Mouse (Mus musculus): ENCODE results near the gene Rab6b. TPM values are rescaled to one million over a fixed set of nuclear protein-coding genes. Genes with fewer than 3 reads are reported as not detected.

Gene Rab6b
- polyA plus RNA-seq, 1 experiment from 2014 or later = 80.7 TPM

DNA sequence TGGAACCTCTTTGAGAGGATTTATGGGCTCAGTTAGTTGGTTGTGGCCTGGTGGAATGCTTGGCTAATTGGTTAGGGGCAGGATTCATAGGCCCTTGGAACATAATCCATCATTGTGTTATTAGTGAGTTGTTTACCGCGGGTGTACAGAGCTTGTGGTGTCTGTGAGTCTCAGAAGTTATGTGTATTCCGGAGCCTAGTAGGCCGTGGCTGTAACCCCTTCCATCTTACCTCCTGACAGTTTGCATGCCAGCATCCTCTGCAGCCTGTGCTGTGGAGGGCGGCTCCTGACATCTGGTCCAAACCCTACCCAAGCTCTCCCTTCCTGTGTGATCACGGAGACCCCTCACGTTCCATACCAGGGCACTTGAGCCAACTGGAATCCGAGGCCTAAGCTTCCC lies 2.7 kb downstream of the Rab6b start:
- Histone ChIP-seq H3K4me3 (replicated peaks; ENCODE audit: low read length) (no peak overlapping the region), H3K4me1 (replicated peaks; ENCODE audit: control insufficient read depth, insufficient read depth, low read length) (peaks cover 62% of the 10 kb centered on the region)
- 71% methylated on average over 8 of the region's 8 CpGs for WGBS

GRCm38 (mm10) chr9:103114901-103115300 lies 3.3 kb downstream of the Rab6b start:
- no peak overlapping the region for H3K9ac ChIP-seq
- H3K4me2 ChIP-seq (replicated peaks) = peak overlapping the region; percentile 57
- H3K27ac ChIP-seq = no peak overlapping the region
- no peak for ATAC-seq (ENCODE audit: low FRiP score)
- H3K36me3 ChIP-seq (replicated peaks; ENCODE audit: control insufficient read depth, insufficient read depth) = peaks cover 7% of the 10 kb centered on the region; the same call in 1 of the 2 replicates
- no peaks in the 10 kb centered on the region for H3K27me3 ChIP-seq (ENCODE audit: control insufficient read depth, insufficient read depth, low read length)
- no peak for DNase-seq (ENCODE audit: low spot score)
- H3K4me3 ChIP-seq (replicated peaks; ENCODE audit: low read length) = no peak overlapping the region
- H3K9me3 ChIP-seq (ENCODE audit: control insufficient read depth, low read length) = no peaks in the 10 kb centered on the region
- peaks cover 65% of the 10 kb centered on the region for H3K4me1 ChIP-seq (replicated peaks; ENCODE audit: control insufficient read depth, insufficient read depth, low read length)
- 92% methylated on average over 13 of the region's 13 CpGs for WGBS

More for the DNA sequence above, 2.7 kb downstream of the Rab6b start:
- Histone ChIP-seq H3K27me3 (ENCODE audit: control insufficient read depth, insufficient read depth, low read length) (no peaks in the 10 kb centered on the region), H3K9ac (peak overlapping the region; percentile 31; the same call in 1 of the 2 replicates), H3K9me3 (ENCODE audit: control insufficient read depth, low read length) (no peaks in the 10 kb centered on the region), H3K4me2 (replicated peaks) (peak overlapping the region; percentile 57), H3K27ac (no peak overlapping the region), H3K36me3 (replicated peaks; ENCODE audit: control insufficient read depth, insufficient read depth) (peaks cover 7% of the 10 kb centered on the region; the same call in 1 of the 2 replicates)
- no peak for DNase-seq (ENCODE audit: low spot score)
- no peak for ATAC-seq (ENCODE audit: low FRiP score)

GRCm38 (mm10) chr9:103116941-103117340 lies 5.4 kb downstream of the Rab6b start:
- peak overlapping the region; percentile 38 for H3K27ac ChIP-seq
- H3K27me3 ChIP-seq (ENCODE audit: control insufficient read depth, insufficient read depth, low read length) = no peaks in the 10 kb centered on the region
- H3K4me2 ChIP-seq (replicated peaks) = no peak overlapping the region
- peaks cover 10% of the 10 kb centered on the region; the same call in 1 of the 2 replicates for H3K36me3 ChIP-seq (replicated peaks; ENCODE audit: control insufficient read depth, insufficient read depth)
- no peak overlapping the region for H3K9ac ChIP-seq
- peaks cover 65% of the 10 kb centered on the region for H3K4me1 ChIP-seq (replicated peaks; ENCODE audit: control insufficient read depth, insufficient read depth, low read length)
- ATAC-seq (ENCODE audit: low FRiP score) = no peak
- H3K4me3 ChIP-seq (replicated peaks; ENCODE audit: low read length) = no peak overlapping the region
- no peak for DNase-seq (ENCODE audit: low spot score)
- 74% methylated on average over 4 of the region's 4 CpGs for WGBS
- H3K9me3 ChIP-seq (ENCODE audit: control insufficient read depth, low read length) = no peaks in the 10 kb centered on the region

DNA sequence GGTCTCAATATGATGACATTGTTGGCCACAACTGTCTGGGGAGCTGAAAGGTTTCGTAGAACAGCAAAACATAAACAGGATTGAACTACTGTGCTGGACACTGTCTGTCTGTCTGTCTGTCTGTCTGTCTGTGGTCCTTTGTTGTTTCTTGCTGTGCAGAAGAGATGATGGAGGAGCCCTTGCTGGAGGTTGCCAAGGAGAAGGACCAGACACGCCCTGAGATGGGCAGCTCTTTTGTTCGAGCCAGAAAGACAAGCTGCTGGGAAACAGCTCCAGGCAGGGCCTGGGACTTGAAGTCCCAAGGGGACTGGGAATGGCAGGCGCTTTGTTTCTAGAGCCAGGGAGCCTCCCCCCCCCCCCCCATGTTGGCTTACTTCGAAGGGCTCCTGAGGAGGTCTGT lies 5.9 kb downstream of the Rab6b start:
- H3K9me3 ChIP-seq (ENCODE audit: control insufficient read depth, low read length) = no peaks in the 10 kb centered on the region
- DNase-seq (ENCODE audit: low spot score) (no peak), ATAC-seq (ENCODE audit: low FRiP score) (no peak)
- WGBS = 14% methylated on average over 5 of the region's 5 CpGs
- H3K4me3 ChIP-seq (replicated peaks; ENCODE audit: low read length) = no peak overlapping the region
- H3K36me3 ChIP-seq (replicated peaks; ENCODE audit: control insufficient read depth, insufficient read depth) = peaks cover 13% of the 10 kb centered on the region; the same call in 1 of the 2 replicates
- H3K27me3 ChIP-seq (ENCODE audit: control insufficient read depth, insufficient read depth, low read length) = no peaks in the 10 kb centered on the region
- peaks cover 65% of the 10 kb centered on the region for H3K4me1 ChIP-seq (replicated peaks; ENCODE audit: control insufficient read depth, insufficient read depth, low read length)
- peak overlapping the region; percentile 38 for H3K27ac ChIP-seq
- no peak overlapping the region for H3K9ac ChIP-seq
- H3K4me2 ChIP-seq (replicated peaks) = no peak overlapping the region

DNA sequence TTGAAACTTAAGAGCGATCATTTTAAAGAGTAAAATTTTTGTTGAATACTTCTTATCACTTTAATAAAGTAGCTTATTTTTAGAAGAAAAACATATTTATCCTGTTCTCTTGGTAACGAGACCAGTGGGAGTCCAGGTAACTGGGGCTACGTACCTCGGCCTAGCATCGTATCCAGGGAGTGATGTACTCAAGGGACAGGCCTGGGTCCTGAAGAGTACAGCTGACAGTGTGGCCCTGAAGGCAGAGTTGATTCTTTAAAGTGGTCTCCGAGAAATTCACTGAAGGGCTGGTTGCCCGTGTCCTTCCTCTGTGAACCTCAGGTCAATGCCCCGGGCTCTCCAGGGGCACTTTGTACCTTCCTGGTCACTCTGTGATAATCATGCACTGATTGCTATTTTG lies 6.4 kb downstream of the Rab6b start:
- H3K4me3 ChIP-seq (replicated peaks; ENCODE audit: low read length) = no peak overlapping the region
- peaks cover 65% of the 10 kb centered on the region for H3K4me1 ChIP-seq (replicated peaks; ENCODE audit: control insufficient read depth, insufficient read depth, low read length)
- no peak overlapping the region for H3K9ac ChIP-seq
- H3K27me3 ChIP-seq (ENCODE audit: control insufficient read depth, insufficient read depth, low read length) = no peaks in the 10 kb centered on the region
- ATAC-seq (ENCODE audit: low FRiP score) (no peak), DNase-seq (ENCODE audit: low spot score) (no peak)
- no peaks in the 10 kb centered on the region for H3K9me3 ChIP-seq (ENCODE audit: control insufficient read depth, low read length)
- 62% methylated on average over 8 of the region's 8 CpGs for WGBS
- H3K36me3 ChIP-seq (replicated peaks; ENCODE audit: control insufficient read depth, insufficient read depth) = peaks cover 13% of the 10 kb centered on the region; the same call in 1 of the 2 replicates
- no peak overlapping the region for H3K4me2 ChIP-seq (replicated peaks)
- H3K27ac ChIP-seq = peak overlapping the region; percentile 54

GRCm38 (mm10) chr9:103118651-103119275 lies 7.2 kb downstream of the Rab6b start:
- peak overlapping the region; percentile 54 for H3K27ac ChIP-seq
- 64% methylated on average over 5 of the region's 5 CpGs for WGBS

DNA sequence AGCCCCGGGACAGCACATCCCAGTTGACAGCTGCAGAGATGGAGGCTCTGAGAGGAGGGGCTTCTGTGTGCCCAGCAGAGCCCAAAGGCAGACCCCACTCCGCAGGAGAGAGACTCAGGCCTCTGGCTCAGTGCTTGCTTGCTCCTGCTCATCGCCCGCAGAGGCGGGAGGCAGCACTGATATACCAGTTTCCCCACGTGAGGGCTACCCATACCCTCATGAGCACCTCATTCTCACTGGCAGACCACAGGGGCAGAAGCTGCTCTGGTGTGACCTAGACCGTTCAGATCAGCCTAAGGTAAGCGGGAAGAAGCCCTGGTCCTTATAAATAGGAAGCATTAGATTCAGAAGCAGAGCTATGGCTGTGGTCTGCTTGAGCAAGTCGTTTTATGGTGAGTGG lies 8.2 kb downstream of the Rab6b start:
- Histone ChIP-seq H3K4me1 (replicated peaks; ENCODE audit: control insufficient read depth, insufficient read depth, low read length) (peaks cover 49% of the 10 kb centered on the region), H3K9me3 (ENCODE audit: control insufficient read depth, low read length) (no peaks in the 10 kb centered on the region), H3K27me3 (ENCODE audit: control insufficient read depth, insufficient read depth, low read length) (no peaks in the 10 kb centered on the region), H3K9ac (no peak overlapping the region), H3K4me2 (replicated peaks) (no peak overlapping the region), H3K27ac (no peak overlapping the region), H3K36me3 (replicated peaks; ENCODE audit: control insufficient read depth, insufficient read depth) (peaks cover 13% of the 10 kb centered on the region; the same call in 1 of the 2 replicates), H3K4me3 (replicated peaks; ENCODE audit: low read length) (no peak overlapping the region)
- ATAC-seq (ENCODE audit: low FRiP score) = 0 out of 2 replicates have a peak, but pooled peaks have one; percentile 13
- 67% methylated on average over 9 of the region's 9 CpGs for WGBS
- no peak for DNase-seq (ENCODE audit: low spot score)

More at GRCm38 (mm10) chr9:103118651-103119275, 7.2 kb downstream of the Rab6b start:
- ATAC-seq (ENCODE audit: low FRiP score) = no peak
- H3K36me3 ChIP-seq (replicated peaks; ENCODE audit: control insufficient read depth, insufficient read depth) = peaks cover 13% of the 10 kb centered on the region; the same call in 1 of the 2 replicates
- DNase-seq (ENCODE audit: low spot score) = no peak
- peaks cover 59% of the 10 kb centered on the region for H3K4me1 ChIP-seq (replicated peaks; ENCODE audit: control insufficient read depth, insufficient read depth, low read length)
- no peaks in the 10 kb centered on the region for H3K27me3 ChIP-seq (ENCODE audit: control insufficient read depth, insufficient read depth, low read length)
- H3K9me3 ChIP-seq (ENCODE audit: control insufficient read depth, low read length) = no peaks in the 10 kb centered on the region
- H3K4me2 ChIP-seq (replicated peaks) = no peak overlapping the region
- H3K4me3 ChIP-seq (replicated peaks; ENCODE audit: low read length) = no peak overlapping the region
- no peak overlapping the region for H3K9ac ChIP-seq

- Histone ChIP-seq H3K36me3 (replicated peaks; ENCODE audit: control insufficient read depth, insufficient read depth) (peaks cover 13% of the 10 kb centered on the region; the same call in 1 of the 2 replicates), H3K9ac (no peak overlapping the region), H3K4me1 (replicated peaks; ENCODE audit: control insufficient read depth, insufficient read depth, low read length) (peaks cover 45% of the 10 kb centered on the region), H3K9me3 (ENCODE audit: control insufficient read depth, low read length) (no peaks in the 10 kb centered on the region), H3K27me3 (ENCODE audit: control insufficient read depth, insufficient read depth, low read length) (no peaks in the 10 kb centered on the region), H3K4me3 (replicated peaks; ENCODE audit: low read length) (no peak overlapping the region), H3K27ac (no peak overlapping the region), H3K4me2 (replicated peaks) (no peak overlapping the region)
- ATAC-seq (ENCODE audit: low FRiP score) = no peak
- 51% methylated on average over 2 of the region's 2 CpGs for WGBS
- DNase-seq (ENCODE audit: low spot score) = no peak
Measured at GRCm38 (mm10) chr9:103120231-103120630, 8.6 kb downstream of the Rab6b start.

GRCm38 (mm10) chr9:103121546-103121945 lies 10.0 kb downstream of the Rab6b start:
- Histone ChIP-seq H3K9me3 (ENCODE audit: control insufficient read depth, low read length) (no peaks in the 10 kb centered on the region), H3K27ac (no peak overlapping the region), H3K4me2 (replicated peaks) (no peak overlapping the region), H3K9ac (no peak overlapping the region), H3K4me3 (replicated peaks; ENCODE audit: low read length) (no peak overlapping the region), H3K36me3 (replicated peaks; ENCODE audit: control insufficient read depth, insufficient read depth) (peaks cover 13% of the 10 kb centered on the region; the same call in 1 of the 2 replicates), H3K4me1 (replicated peaks; ENCODE audit: control insufficient read depth, insufficient read depth, low read length) (peaks cover 41% of the 10 kb centered on the region), H3K27me3 (ENCODE audit: control insufficient read depth, insufficient read depth, low read length) (no peaks in the 10 kb centered on the region)
- ATAC-seq (ENCODE audit: low FRiP score) (no peak), DNase-seq (ENCODE audit: low spot score) (no peak)
- WGBS = 92% methylated on average over 7 of the region's 7 CpGs
